Mouse (Mus musculus) forebrain, embryonic 14.5 days (tissue): Measurements from ENCODE around the gene Plac1. TPM values are rescaled to one million over a fixed set of nuclear protein-coding genes. Genes with fewer than 3 reads are reported as not detected.
A peak's percentile ranks its signal among the peaks of the same experiment; 100 is the strongest.

Experiments
- ATAC-seq: fragments of 200-750 bp; cut with Nextera tagmentation; 2 replicates; pipeline ENCODE4 v1.8.0; 2017; ENCODE audit warnings: mild to moderate bottlenecking, moderate library complexity
- DNase-seq: peaks from one replicate; pipeline ENCODE4 v3.0.0-alpha.2; 2015; ENCODE audit warnings: low spot score
- H3K27ac ChIP-seq: fragments of 300-500 bp; sonication (generic); 2 replicates; pipeline ENCODE4 v1.5.1; 2014; ENCODE audit warnings: low read depth, mild to moderate bottlenecking, control low read depth, low read length, moderate library complexity
- H3K27me3 ChIP-seq: fragments of 300-500 bp; sonication (generic); replicated peaks from 2 replicates; pipeline ENCODE4 v1.6.1; 2014; ENCODE audit warnings: low read length, control low read depth, mixed read lengths; ENCODE audit not compliant: control insufficient read depth, insufficient read depth
- H3K36me3 ChIP-seq: fragments of 300-500 bp; sonication (generic); 2 replicates; pipeline ENCODE4 v1.6.1; 2014; ENCODE audit warnings: low read length, control low read depth; ENCODE audit not compliant: control insufficient read depth, insufficient read depth
- H3K4me1 ChIP-seq: fragments of 300-500 bp; sonication (generic); 2 replicates; pipeline ENCODE4 v1.6.1; 2014; ENCODE audit warnings: antibody characterized with exemption, low read length, control low read depth; ENCODE audit not compliant: control insufficient read depth, insufficient read depth
- H3K4me2 ChIP-seq: fragments of 300-500 bp; sonication (generic); 2 replicates; pipeline ENCODE4 v1.6.1; 2014; ENCODE audit warnings: mild to moderate bottlenecking, control low read depth, low read length
- H3K4me3 ChIP-seq: fragments of 300-500 bp; sonication (generic); 2 replicates; pipeline ENCODE4 v1.5.1; 2014; ENCODE audit warnings: low read depth, low read length, control low read depth
- H3K9ac ChIP-seq: fragments of 300-500 bp; sonication (generic); 2 replicates; pipeline ENCODE4 v1.6.1; 2014; ENCODE audit warnings: mild to moderate bottlenecking, low read length, control low read depth, moderate library complexity
- H3K9me3 ChIP-seq: fragments of 300-500 bp; sonication (generic); replicated peaks from 2 replicates; pipeline ENCODE4 v1.6.1; 2016; ENCODE audit warnings: low read length, control low read depth, mixed read lengths; ENCODE audit not compliant: control insufficient read depth
- WGBS: fragments of 180-500 bp; shearing (Covaris S2); extraction: QIAGEN DNeasy Blood & Tissue Kit; methylation state at CpG from one replicate; pipeline ENCODE4 v1.1.7; 2014; 5-methylcytosine and 5-hydroxymethylcytosine counted together
- polyA plus RNA-seq: library from polyadenylated mRNA; unstranded; fragments of >200 nt; fragmentation: Nextera tagmentation; extraction: Ambion mirVana; gene quantifications from 2 replicates; pipeline ENCODE4 v1.2.1, GENCODE M21; 2014

The Plac1 gene
- polyA plus RNA-seq, 1 experiment from 2014 or later = 0.71 TPM

DNA sequence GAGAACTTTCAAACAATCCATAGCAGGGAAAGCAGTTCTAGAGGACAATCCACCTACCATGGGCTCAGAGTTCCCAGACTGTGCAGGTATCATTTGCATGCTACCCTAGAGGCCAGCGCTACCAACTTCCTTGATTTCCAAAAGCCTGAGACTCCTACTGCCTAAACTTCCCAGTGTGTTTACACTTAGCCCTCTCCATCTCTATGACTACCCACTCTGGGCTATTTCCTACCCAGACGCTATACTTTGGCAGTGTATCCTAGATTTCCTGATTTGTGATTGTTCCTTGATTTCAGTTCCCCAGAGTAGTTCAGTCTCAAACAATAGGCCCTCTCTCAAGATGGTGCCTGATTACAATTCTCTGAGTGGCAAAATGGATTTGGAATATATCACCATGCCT is 132.8 kb downstream of the Plac1 start:
- Histone ChIP-seq H3K36me3 (no peaks in the 10 kb centered on the region), H3K4me3 (no peak overlapping the region), H3K27me3 (no peaks in the 10 kb centered on the region), H3K27ac (no peak overlapping the region), H3K4me1 (no peaks in the 10 kb centered on the region), H3K9ac (no peak overlapping the region), H3K4me2 (no peak overlapping the region), H3K9me3 (no peaks in the 10 kb centered on the region)
- WGBS = 86% methylated on average over 2 of the region's 2 CpGs
- DNase-seq = no peak
- no peak for ATAC-seq

DNA sequence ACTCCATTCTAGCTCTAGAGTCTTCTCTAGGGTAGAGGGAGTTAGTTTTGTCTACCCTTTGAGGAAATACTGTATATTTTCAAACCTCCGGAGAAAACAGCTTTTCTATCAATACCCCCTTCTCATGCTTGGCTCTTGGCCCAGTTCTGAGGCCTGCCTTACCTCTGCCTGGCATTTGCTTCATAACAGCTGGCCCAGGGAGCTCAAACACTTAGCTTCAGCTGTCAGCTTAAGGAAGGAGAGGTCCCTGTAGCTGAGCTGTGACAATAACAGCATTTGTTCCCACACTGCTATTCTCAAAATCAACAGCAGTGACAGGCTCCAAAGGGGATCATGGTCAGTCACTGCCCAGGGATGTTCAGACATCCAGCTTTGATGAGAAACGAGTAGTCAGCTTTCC is 138.7 kb downstream of the Plac1 start:
- WGBS = 42% methylated on average over 2 of the region's 2 CpGs
- ATAC-seq (peak; percentile 55), DNase-seq (peak; percentile 43)
- Histone ChIP-seq H3K4me3 (no peak overlapping the region), H3K27me3 (no peaks in the 10 kb centered on the region), H3K27ac (no peak overlapping the region), H3K4me1 (0 out of 2 replicates have a peak, but pooled peaks cover 3% of the 10 kb centered on the region), H3K9ac (no peak overlapping the region), H3K9me3 (no peaks in the 10 kb centered on the region), H3K4me2 (no peak overlapping the region), H3K36me3 (no peaks in the 10 kb centered on the region)

DNA sequence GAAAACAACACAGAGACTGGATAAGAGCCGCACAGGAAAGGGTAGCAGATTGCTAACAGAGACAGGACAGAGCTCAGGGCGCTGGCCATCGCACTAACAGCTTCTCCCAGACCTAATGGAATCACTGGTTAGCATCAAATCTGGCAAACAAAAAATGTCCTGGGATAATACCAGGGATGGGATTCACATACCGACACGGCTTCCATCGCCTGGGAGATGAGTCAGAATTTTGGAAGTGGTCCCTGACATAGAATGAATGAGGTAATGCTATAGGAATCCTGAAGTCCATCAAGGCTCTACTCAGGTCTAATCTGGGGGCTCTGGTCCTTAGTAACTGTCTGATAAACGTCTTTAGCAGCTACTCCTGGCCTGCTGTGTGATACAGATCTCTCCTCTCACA is 140.0 kb downstream of the Plac1 start:
- 65% methylated on average over 7 of the region's 7 CpGs for WGBS
- no peak for ATAC-seq
- H3K9me3 ChIP-seq = no peaks in the 10 kb centered on the region
- no peak for DNase-seq
- H3K27ac ChIP-seq = no peak overlapping the region
- H3K4me3 ChIP-seq = no peak overlapping the region
- no peaks in the 10 kb centered on the region for H3K36me3 ChIP-seq
- H3K27me3 ChIP-seq = no peaks in the 10 kb centered on the region
- H3K9ac ChIP-seq = no peak overlapping the region
- no peak overlapping the region for H3K4me2 ChIP-seq
- H3K4me1 ChIP-seq = 0 out of 2 replicates have a peak, but pooled peaks cover 3% of the 10 kb centered on the region

DNA sequence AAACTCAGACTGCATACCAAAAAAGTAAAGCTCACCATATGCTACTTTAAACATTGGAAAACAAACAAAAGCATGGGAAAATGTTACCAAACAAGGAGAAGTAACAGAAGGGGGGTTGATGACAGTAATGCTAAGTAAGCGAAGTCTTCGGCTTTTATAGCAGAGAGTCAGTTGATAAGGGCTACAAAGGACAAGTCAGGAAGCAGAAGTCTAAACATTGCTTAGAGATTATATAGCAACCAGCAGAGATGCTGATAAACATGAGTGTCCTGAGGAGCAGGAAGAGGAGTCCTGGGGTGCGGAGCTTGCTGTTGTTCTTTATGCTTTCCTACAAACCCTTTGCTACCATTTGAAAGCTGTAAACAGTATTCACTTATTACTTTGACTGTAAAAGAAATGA is 140.6 kb downstream of the Plac1 start:
- H3K27me3 ChIP-seq = no peaks in the 10 kb centered on the region
- no peaks in the 10 kb centered on the region for H3K36me3 ChIP-seq
- ATAC-seq (no peak), DNase-seq (no peak)
- H3K4me1 ChIP-seq = 0 out of 2 replicates have a peak, but pooled peaks cover 3% of the 10 kb centered on the region
- H3K4me2 ChIP-seq = no peak overlapping the region
- no peak overlapping the region for H3K27ac ChIP-seq
- H3K9ac ChIP-seq = no peak overlapping the region
- H3K9me3 ChIP-seq = no peaks in the 10 kb centered on the region
- 87% methylated on average over 3 of the region's 3 CpGs for WGBS
- no peak overlapping the region for H3K4me3 ChIP-seq

DNA sequence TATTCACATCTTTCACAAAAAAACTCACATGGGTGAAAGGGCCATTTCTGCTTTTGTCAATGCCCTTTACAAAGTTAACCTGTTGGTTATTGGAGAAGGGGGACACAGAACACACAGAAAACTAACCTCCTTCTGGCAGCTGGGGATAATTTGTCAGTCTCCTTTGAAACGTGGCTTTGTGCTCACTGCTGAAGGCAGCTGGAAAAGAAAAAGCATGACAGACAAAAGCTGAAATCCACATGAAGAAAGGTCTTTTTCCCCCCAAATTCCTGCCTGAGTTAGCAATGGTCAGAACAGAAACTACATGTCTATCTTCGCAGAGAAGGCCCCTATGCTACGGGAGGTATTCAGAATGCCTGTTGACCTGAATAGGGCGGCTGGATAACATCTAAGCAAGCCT is 141.6 kb downstream of the Plac1 start:
- WGBS = 44% methylated on average over 4 of the region's 4 CpGs
- ATAC-seq (peak; percentile 54), DNase-seq (peak; percentile 27)
- H3K27me3 ChIP-seq = no peaks in the 10 kb centered on the region
- H3K9me3 ChIP-seq = no peaks in the 10 kb centered on the region
- no peak overlapping the region for H3K4me3 ChIP-seq
- H3K36me3 ChIP-seq = no peaks in the 10 kb centered on the region
- no peak overlapping the region for H3K9ac ChIP-seq
- 0 out of 2 replicates have a peak, but pooled peaks cover 3% of the 10 kb centered on the region for H3K4me1 ChIP-seq
- no peak overlapping the region for H3K4me2 ChIP-seq
- H3K27ac ChIP-seq = peak overlapping the region; percentile 36

DNA sequence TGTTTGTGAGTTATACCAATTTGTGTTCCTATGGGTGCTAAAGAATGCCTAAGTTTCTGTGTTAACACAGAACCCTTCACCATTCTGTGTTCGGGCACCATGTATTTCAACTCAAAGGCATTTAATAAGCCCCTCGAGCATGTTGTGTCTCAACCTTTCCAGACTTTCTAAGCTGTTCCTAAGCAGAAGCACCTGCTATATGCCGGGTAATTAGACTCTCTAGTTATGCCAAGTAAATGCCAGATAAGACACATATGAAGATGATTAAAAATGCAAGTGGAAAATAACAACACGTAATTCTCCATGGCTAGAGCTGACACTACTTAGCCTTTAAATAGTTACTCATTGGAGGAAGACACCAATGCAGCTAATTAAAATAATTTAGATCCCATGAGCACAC is 142.1 kb downstream of the Plac1 start:
- H3K4me1 ChIP-seq = 0 out of 2 replicates have a peak, but pooled peaks cover 3% of the 10 kb centered on the region

DNA sequence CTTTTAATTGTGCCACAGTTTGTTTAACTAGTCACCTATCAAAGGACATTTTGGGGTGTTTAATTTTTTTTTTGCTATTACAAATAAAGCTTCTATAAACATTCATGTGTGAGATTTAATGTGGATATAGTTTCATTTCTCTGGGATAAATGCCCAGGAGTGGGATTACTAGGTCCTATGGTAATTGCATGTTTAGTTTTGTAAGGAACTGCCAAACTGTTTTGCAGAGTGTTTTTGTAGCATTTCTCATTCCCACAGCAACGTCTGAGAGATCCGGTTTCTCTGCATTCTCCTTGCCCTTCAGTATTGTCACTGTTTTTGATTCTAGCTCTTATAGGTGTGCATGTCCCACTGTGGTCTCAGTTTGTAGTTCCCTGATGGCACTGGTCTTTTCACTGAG is 146.5 kb downstream of the Plac1 start:
- Histone ChIP-seq H3K36me3 (no peaks in the 10 kb centered on the region), H3K4me2 (no peak overlapping the region), H3K4me3 (no peak overlapping the region), H3K9ac (no peak overlapping the region), H3K9me3 (no peaks in the 10 kb centered on the region), H3K27ac (no peak overlapping the region), H3K4me1 (0 out of 2 replicates have a peak, but pooled peaks cover 3% of the 10 kb centered on the region), H3K27me3 (no peaks in the 10 kb centered on the region)
- 78% methylated on average over 2 of the region's 2 CpGs for WGBS
- DNase-seq (no peak), ATAC-seq (no peak)

More for the DNA sequence above, 142.1 kb downstream of the Plac1 start:
- Histone ChIP-seq H3K27ac (no peak overlapping the region), H3K27me3 (no peaks in the 10 kb centered on the region), H3K36me3 (no peaks in the 10 kb centered on the region), H3K4me2 (no peak overlapping the region), H3K4me3 (no peak overlapping the region), H3K9ac (no peak overlapping the region), H3K9me3 (no peaks in the 10 kb centered on the region)
- peak; percentile 58 for DNase-seq
- WGBS = 45% methylated on average over 4 of the region's 4 CpGs
- ATAC-seq = peak; percentile 75

DNA sequence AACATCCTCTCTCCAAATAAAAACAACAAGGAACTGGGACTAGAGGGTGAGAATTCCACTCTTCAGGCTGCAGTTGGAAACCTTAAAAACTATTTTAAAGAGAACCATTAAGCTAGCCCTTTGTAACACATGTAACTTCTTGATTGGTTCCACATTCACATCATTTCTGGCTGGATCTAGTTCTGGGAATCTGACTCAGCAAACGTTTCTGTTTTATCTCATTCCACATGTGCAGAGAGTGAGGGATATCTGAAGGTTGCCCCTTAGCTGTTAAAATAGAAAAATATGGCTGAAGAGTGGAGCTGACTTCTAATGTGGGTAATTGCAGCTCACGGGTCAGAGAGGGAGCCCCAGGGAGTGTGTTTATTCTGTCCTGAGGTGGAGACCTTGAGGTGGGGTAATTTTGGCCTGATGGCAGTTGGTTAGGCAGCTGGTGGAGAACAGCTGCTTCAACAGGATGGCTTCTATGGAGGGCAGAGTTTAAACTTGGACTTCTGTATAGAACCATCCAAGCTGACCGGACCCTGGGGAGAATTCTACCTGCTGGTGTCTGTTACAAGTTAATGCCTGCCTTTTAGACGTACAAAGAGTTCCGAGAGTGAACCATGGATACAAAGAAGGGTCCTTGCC is 151.1 kb downstream of the Plac1 start:
- no peaks in the 10 kb centered on the region for H3K9me3 ChIP-seq
- H3K27me3 ChIP-seq = no peaks in the 10 kb centered on the region
- H3K36me3 ChIP-seq = no peaks in the 10 kb centered on the region
- H3K4me2 ChIP-seq = no peak overlapping the region
- H3K9ac ChIP-seq = no peak overlapping the region
- DNase-seq (no peak), ATAC-seq (no peak)
- 81% methylated on average over 5 of the region's 5 CpGs for WGBS
- H3K27ac ChIP-seq = no peak overlapping the region
- H3K4me3 ChIP-seq = no peak overlapping the region
- H3K4me1 ChIP-seq = no peaks in the 10 kb centered on the region

DNA sequence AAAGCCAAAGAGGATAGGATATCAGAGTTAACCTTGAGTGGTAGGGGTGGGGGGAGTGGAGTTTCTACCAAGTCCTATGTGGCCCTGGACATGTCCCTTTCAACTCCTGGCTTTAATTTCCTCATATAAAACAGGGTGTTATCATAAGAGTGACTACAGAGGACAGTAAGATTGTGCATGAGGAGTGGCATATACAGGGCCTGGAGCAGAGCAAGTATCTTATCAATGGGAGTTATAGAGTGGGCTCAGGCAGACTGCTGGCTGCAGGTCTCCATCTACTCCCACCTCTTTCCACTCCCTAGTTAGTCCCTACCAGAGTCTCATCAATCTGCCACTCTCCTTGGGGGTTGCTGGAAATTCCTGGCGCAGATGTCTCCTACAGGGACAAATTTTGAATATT is 152.7 kb downstream of the Plac1 start:
- Histone ChIP-seq H3K4me3 (no peak overlapping the region), H3K27ac (no peak overlapping the region), H3K9me3 (no peaks in the 10 kb centered on the region), H3K27me3 (no peaks in the 10 kb centered on the region), H3K36me3 (no peaks in the 10 kb centered on the region), H3K9ac (no peak overlapping the region), H3K4me1 (no peaks in the 10 kb centered on the region), H3K4me2 (no peak overlapping the region)
- DNase-seq (no peak), ATAC-seq (no peak)
- WGBS = 85% methylated on average over 1 of the region's 1 CpGs
